Comparison of ENCODE assay signal across 14 mouse cellular contexts in the genomic region with DNA sequence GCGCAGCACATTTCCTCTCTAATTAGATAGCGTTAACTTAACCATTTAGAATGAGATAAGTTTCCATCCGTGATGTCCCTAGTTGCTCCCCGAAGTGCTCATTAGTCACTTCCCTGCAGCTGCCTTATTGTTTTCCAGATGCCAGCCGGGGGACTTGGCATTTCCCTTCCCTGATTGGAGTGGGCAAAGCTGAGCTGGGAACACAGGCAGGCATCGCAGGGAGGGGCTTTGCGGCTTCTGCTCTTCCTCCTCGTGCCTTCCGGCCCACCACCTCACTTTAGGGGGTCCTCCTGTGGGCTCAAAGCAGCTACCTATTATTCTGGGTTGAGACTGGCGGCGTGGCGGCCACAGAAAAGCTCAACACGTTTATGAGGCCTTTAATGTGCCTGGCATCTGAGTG. TPM values are rescaled to one million over a fixed set of nuclear protein-coding genes. Genes with fewer than 3 reads are reported as not detected.
DNase-seq lines count a peak whose midpoint lies in the region; ATAC-seq lines count a peak whose summit lies in the region.
"Had no signal": no experiment of that assay in that cellular context is flagged by ENCODE, and none has a peak within 500 bp of the region (broad histone marks: within the 10 kb centered on the region; RNA-seq: fewer than 3 reads in every experiment).

No protein-coding gene starts in this region.

- no peak overlapping the region for H3K4me3 ChIP-seq in forebrain, embryonic 12.5 days (replicated peaks)
- no peak overlapping the region for H3K4me3 ChIP-seq in intestine, embryonic 15.5 days (replicated peaks)
- H3K4me3 ChIP-seq in neural tube, embryonic 15.5 days (replicated peaks): no peak overlapping the region
- H3K4me3 ChIP-seq: embryonic facial prominence, embryonic 12.5 days; heart, embryonic 12.5 days; lung, embryonic 15.5 days had no signal

- peak; percentile 15 for ATAC-seq in forebrain, embryonic 12.5 days (ENCODE audit: low FRiP score)
- 0 out of 2 replicates have a peak, but pooled peaks have one; percentile 2 for ATAC-seq in intestine, embryonic 15.5 days
- ATAC-seq in neural tube, embryonic 15.5 days (ENCODE audit: low FRiP score): peak; percentile 53

- no peaks in the 10 kb centered on the region for H3K9me3 ChIP-seq in forebrain, embryonic 12.5 days
- no peaks in the 10 kb centered on the region for H3K9me3 ChIP-seq in intestine, embryonic 15.5 days
- H3K9me3 ChIP-seq in neural tube, embryonic 15.5 days (replicated peaks): no peaks in the 10 kb centered on the region
- H3K9me3 ChIP-seq: embryonic facial prominence, embryonic 12.5 days; heart, embryonic 12.5 days; lung, embryonic 15.5 days had no signal

- H3K4me1 ChIP-seq in forebrain, embryonic 12.5 days: peaks cover 31% of the 10 kb centered on the region
- H3K4me1 ChIP-seq in intestine, embryonic 15.5 days (replicated peaks): peaks cover 2% of the 10 kb centered on the region; the same call in 1 of the 2 replicates
- peaks cover 26% of the 10 kb centered on the region for H3K4me1 ChIP-seq in neural tube, embryonic 15.5 days
- H3K4me1 ChIP-seq: embryonic facial prominence, embryonic 12.5 days; heart, embryonic 12.5 days; lung, embryonic 15.5 days had no signal

- peaks cover 43% of the 10 kb centered on the region for H3K27me3 ChIP-seq in forebrain, embryonic 12.5 days
- H3K27me3 ChIP-seq in intestine, embryonic 15.5 days (replicated peaks): no peaks in the 10 kb centered on the region
- no peaks in the 10 kb centered on the region for H3K27me3 ChIP-seq in neural tube, embryonic 15.5 days (replicated peaks)
- H3K27me3 ChIP-seq: Patski had no signal

- H3K4me2 ChIP-seq in forebrain, embryonic 12.5 days: peak overlapping the region; percentile 6; the same call in 1 of the 2 replicates
- H3K4me2 ChIP-seq in intestine, embryonic 15.5 days (replicated peaks): no peak overlapping the region
- H3K4me2 ChIP-seq in neural tube, embryonic 15.5 days: peak overlapping the region; percentile 34
- H3K4me2 ChIP-seq: embryonic facial prominence, embryonic 12.5 days; heart, embryonic 12.5 days; lung, embryonic 15.5 days had no signal

- peaks cover 9% of the 10 kb centered on the region; the same call in 1 of the 2 replicates for H3K36me3 ChIP-seq in forebrain, embryonic 12.5 days (replicated peaks)
- H3K36me3 ChIP-seq in intestine, embryonic 15.5 days: no peaks in the 10 kb centered on the region
- H3K36me3 ChIP-seq in neural tube, embryonic 15.5 days: peaks cover under 1% of the 10 kb centered on the region; the same call in 1 of the 2 replicates

- peak; percentile 33 for DNase-seq in layer of hippocampus, adult 11-12 months (ENCODE audit: low spot score)
- no peak for DNase-seq in layer of hippocampus, adult 18-20 months (ENCODE audit: low spot score in 2 of 2)
- DNase-seq in thymus, postnatal 0 days (ENCODE audit: low spot score): no peak
- DNase-seq in urinary bladder, postnatal 14 days (ENCODE audit: low spot score): no peak
- DNase-seq in liver: no peak

- H3K27ac ChIP-seq in forebrain, embryonic 12.5 days: no peak overlapping the region; the same call in 1 of the 2 replicates
- H3K27ac ChIP-seq in intestine, embryonic 15.5 days: no peak overlapping the region
- peak overlapping the region; percentile 88 for H3K27ac ChIP-seq in neural tube, embryonic 15.5 days (replicated peaks)
- H3K27ac ChIP-seq: embryonic facial prominence, embryonic 12.5 days; lung, embryonic 15.5 days had no signal

- H3K9ac ChIP-seq in forebrain, embryonic 12.5 days: no peak overlapping the region
- H3K9ac ChIP-seq in intestine, embryonic 15.5 days: no peak overlapping the region
- H3K9ac ChIP-seq in neural tube, embryonic 15.5 days (replicated peaks): no peak overlapping the region
- H3K9ac ChIP-seq: embryonic facial prominence, embryonic 12.5 days; heart, embryonic 12.5 days; lung, embryonic 15.5 days had no signal

- 24% methylated on average over 13 of the region's 13 CpGs for WGBS in forebrain, embryonic 12.5 days
- WGBS in intestine, embryonic 15.5 days: 23% methylated on average over 13 of the region's 13 CpGs
- 18% methylated on average over 13 of the region's 13 CpGs for WGBS in neural tube, embryonic 15.5 days

RNA-seq across cellular contexts. Expression of a gene that starts 7.1 kb away (rescaled TPM):
- total RNA-seq in layer of hippocampus, adult 18-20 months (2021): 100 to 1,000 TPM; 405 to 413 TPM
- polyA plus RNA-seq in forebrain, embryonic 12.5 days (2016; fragmentation: Nextera tagmentation; extraction: Ambion mirVana): 4.8 and 5.4 TPM in 2 replicates
- 4.8 and 5.5 TPM in 2 replicates for polyA plus RNA-seq in intestine, embryonic 15.5 days (2015; fragmentation: Nextera tagmentation; extraction: Ambion mirVana)
- polyA plus RNA-seq in neural tube, embryonic 15.5 days (2015; fragmentation: Nextera tagmentation; extraction: Ambion mirVana): 18.9 and 23.1 TPM in 2 replicates
- polyA plus RNA-seq in thymus, postnatal 0 days (2015; fragmentation: Nextera tagmentation; extraction: Ambion mirVana): 0.36 and 0.47 TPM in 2 replicates

RNA-seq across cellular contexts. Expression of a gene that starts 12.5 kb away (rescaled TPM):
- total RNA-seq in layer of hippocampus, adult 18-20 months (2021): 10 to 100 TPM; 67.3 to 68.5 TPM
- polyA plus RNA-seq in forebrain, embryonic 12.5 days (2016; fragmentation: Nextera tagmentation; extraction: Ambion mirVana): 14.5 and 14.7 TPM in 2 replicates
- 24.9 and 25.7 TPM in 2 replicates for polyA plus RNA-seq in intestine, embryonic 15.5 days (2015; fragmentation: Nextera tagmentation; extraction: Ambion mirVana)
- 20.0 and 21.8 TPM in 2 replicates for polyA plus RNA-seq in neural tube, embryonic 15.5 days (2015; fragmentation: Nextera tagmentation; extraction: Ambion mirVana)
- 13.7 and 17.7 TPM in 2 replicates for polyA plus RNA-seq in thymus, postnatal 0 days (2015; fragmentation: Nextera tagmentation; extraction: Ambion mirVana)

RNA-seq across cellular contexts. Expression of a gene that starts 50.7 kb away (rescaled TPM):
- total RNA-seq in layer of hippocampus, adult 18-20 months (2021): 10 to 100 TPM; 31.8 to 34.3 TPM
- polyA plus RNA-seq in forebrain, embryonic 12.5 days (2016; fragmentation: Nextera tagmentation; extraction: Ambion mirVana): 0.21 and 0.24 TPM in 2 replicates
- 0.05 TPM in 1 of 2 replicates, not detected in the other for polyA plus RNA-seq in intestine, embryonic 15.5 days (2015; fragmentation: Nextera tagmentation; extraction: Ambion mirVana)
- 13.9 and 14.3 TPM in 2 replicates for polyA plus RNA-seq in neural tube, embryonic 15.5 days (2015; fragmentation: Nextera tagmentation; extraction: Ambion mirVana)
- 0.14 and 0.26 TPM in 2 replicates for polyA plus RNA-seq in thymus, postnatal 0 days (2015; fragmentation: Nextera tagmentation; extraction: Ambion mirVana)
- total RNA-seq: neutrophil, adult 5-6 weeks had no signal
- polyA plus RNA-seq: limb, embryonic 11.5 days; lung, embryonic 15.5 days; Patski had no signal

Comparison
In these comparisons a context has a peak if more than half of its experiments do, and no peak if none do; other contexts are left out.
1. ATAC-seq: peak in every context shown above with its lines; median percentile 53 in neural tube, embryonic 15.5 days; 15 in forebrain, embryonic 12.5 days; 2 in intestine, embryonic 15.5 days.
2. RNA of a gene that starts 50.7 kb away (polyA plus RNA-seq): 13.9 to 14.3 TPM in neural tube, embryonic 15.5 days; 0.14 to 0.26 TPM in thymus, postnatal 0 days, 0.21 to 0.24 TPM in forebrain, embryonic 12.5 days and 0.05 TPM in intestine, embryonic 15.5 days; every median in the first group is over 10 times any median in the second.